Mouse (Mus musculus): Measurements from ENCODE around the gene Jph4. TPM values are rescaled to one million over a fixed set of nuclear protein-coding genes. Genes with fewer than 3 reads are reported as not detected.

Gene Jph4
- polyA plus RNA-seq, 1 experiment from 2014 or later: 2.7 TPM

GRCm38 (mm10) chr14:55061845-55062244 is 54.9 kb downstream of the Jph4 start:
- H3K9me3 ChIP-seq: no peaks in the 10 kb centered on the region
- H3K9ac ChIP-seq: no peak overlapping the region
- no peak overlapping the region for H3K27ac ChIP-seq
- no peak overlapping the region for H3K4me2 ChIP-seq
- H3K36me3 ChIP-seq: peaks cover 26% of the 10 kb centered on the region
- H3K27me3 ChIP-seq: no peaks in the 10 kb centered on the region; the same call in 1 of the 2 replicates
- no peak overlapping the region for H3K4me3 ChIP-seq
- 38% methylated on average over 7 of the region's 7 CpGs for WGBS
- H3K4me1 ChIP-seq: peaks cover 32% of the 10 kb centered on the region
- ATAC-seq (ENCODE audit: insufficient number of reproducible peaks, insufficient read depth, low FRiP score, low TSS enrichment, low read depth): no peak

- WGBS: 52% methylated on average over 5 of the region's 5 CpGs
- H3K4me2 ChIP-seq: no peak overlapping the region
- peak overlapping the region; percentile 51 for H3K27ac ChIP-seq
- H3K36me3 ChIP-seq: peaks cover 8% of the 10 kb centered on the region
- no peak overlapping the region for H3K4me3 ChIP-seq
- no peak for ATAC-seq (ENCODE audit: insufficient number of reproducible peaks, insufficient read depth, low FRiP score, low TSS enrichment, low read depth)
- no peaks in the 10 kb centered on the region; the same call in 1 of the 2 replicates for H3K27me3 ChIP-seq
- peaks cover 32% of the 10 kb centered on the region for H3K4me1 ChIP-seq
- no peaks in the 10 kb centered on the region for H3K9me3 ChIP-seq
- no peak overlapping the region for H3K9ac ChIP-seq
These were observed 56.8 kb downstream of the Jph4 start for GRCm38 (mm10) chr14:55059931-55060330.

DNA sequence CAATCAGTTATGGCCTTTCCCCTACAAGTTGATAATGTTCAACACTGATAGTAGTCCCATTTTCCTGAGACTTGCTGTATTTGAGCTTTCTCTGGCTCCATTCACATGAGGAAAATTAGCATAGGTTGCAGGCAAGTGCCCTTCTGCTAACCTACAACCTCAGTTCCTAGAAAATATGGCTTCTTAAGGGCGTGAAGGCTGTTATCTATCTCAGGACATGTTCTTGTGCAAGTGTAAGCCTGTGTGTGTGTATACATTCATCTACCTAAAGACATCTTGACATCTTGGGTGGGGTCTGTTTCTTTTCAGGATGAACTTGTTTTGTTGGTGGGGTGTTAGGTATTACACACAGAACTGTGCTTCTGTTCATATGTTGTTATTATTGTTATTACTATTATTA is 57.7 kb downstream of the Jph4 start:
- no peak for ATAC-seq (ENCODE audit: insufficient number of reproducible peaks, insufficient read depth, low FRiP score, low TSS enrichment, low read depth)
- 82% methylated on average over 1 of the region's 1 CpGs for WGBS
- Histone ChIP-seq H3K27me3 (no peaks in the 10 kb centered on the region; the same call in 1 of the 2 replicates), H3K36me3 (no peaks in the 10 kb centered on the region; the same call in none of the 2 replicates), H3K27ac (no peak overlapping the region), H3K9ac (no peak overlapping the region), H3K4me1 (peaks cover 33% of the 10 kb centered on the region), H3K9me3 (no peaks in the 10 kb centered on the region), H3K4me2 (no peak overlapping the region), H3K4me3 (no peak overlapping the region)

Other genes with a start within 250 kb of the Jph4 start
- gene Homez, start 246.0 kb downstream of the Jph4 start, polyA plus RNA-seq (2015; fragmentation: Nextera tagmentation; extraction: Ambion mirVana): 9.4 and 12.3 TPM in 2 replicates
- gene Ppp1r3e, start 239.4 kb downstream of the Jph4 start, polyA plus RNA-seq (2015; fragmentation: Nextera tagmentation; extraction: Ambion mirVana): 0.92 and 1.1 TPM in 2 replicates
- gene Bcl2l2, start 233.6 kb downstream of the Jph4 start, polyA plus RNA-seq (2015; fragmentation: Nextera tagmentation; extraction: Ambion mirVana): 3.8 and 4.6 TPM in 2 replicates
- gene Gm20521, start 233.5 kb downstream of the Jph4 start, polyA plus RNA-seq (2015; fragmentation: Nextera tagmentation; extraction: Ambion mirVana): 0.23 and 0.79 TPM in 2 replicates
- gene Pabpn1, start 224.4 kb downstream of the Jph4 start, polyA plus RNA-seq (2015; fragmentation: Nextera tagmentation; extraction: Ambion mirVana): 140 and 163 TPM in 2 replicates
- 74.3 and 84.7 TPM in 2 replicates for gene Slc22a17, start 203.8 kb downstream of the Jph4 start, polyA plus RNA-seq (2015; fragmentation: Nextera tagmentation; extraction: Ambion mirVana)
- gene Efs, start 190.8 kb downstream of the Jph4 start, polyA plus RNA-seq (2015; fragmentation: Nextera tagmentation; extraction: Ambion mirVana): 50.3 and 50.9 TPM in 2 replicates
- 0.25 TPM in 1 of 2 replicates, not detected in the other for gene Il25, start 184.2 kb downstream of the Jph4 start, polyA plus RNA-seq (2015; fragmentation: Nextera tagmentation; extraction: Ambion mirVana)
- gene Cmtm5, start 180.7 kb downstream of the Jph4 start, polyA plus RNA-seq (2015; fragmentation: Nextera tagmentation; extraction: Ambion mirVana): 8.3 and 14.1 TPM in 2 replicates
- gene Myh6, start 150.0 kb downstream of the Jph4 start, polyA plus RNA-seq (2015; fragmentation: Nextera tagmentation; extraction: Ambion mirVana): 0.74 and 4.9 TPM in 2 replicates
- gene Gm17428, start 140.0 kb downstream of the Jph4 start, polyA plus RNA-seq (2015; fragmentation: Nextera tagmentation; extraction: Ambion mirVana): not detected in 2 replicates
- 3.3 and 10.8 TPM in 2 replicates for gene Myh7, start 122.3 kb downstream of the Jph4 start, polyA plus RNA-seq (2015; fragmentation: Nextera tagmentation; extraction: Ambion mirVana)
- gene Ngdn, start 101.5 kb downstream of the Jph4 start, polyA plus RNA-seq (2015; fragmentation: Nextera tagmentation; extraction: Ambion mirVana): 82.4 and 84.5 TPM in 2 replicates
- 5.5 and 5.8 TPM in 2 replicates for gene Zfhx2, start 24.6 kb downstream of the Jph4 start, polyA plus RNA-seq (2015; fragmentation: Nextera tagmentation; extraction: Ambion mirVana)
- gene Thtpa, start 22.2 kb downstream of the Jph4 start, polyA plus RNA-seq (2015; fragmentation: Nextera tagmentation; extraction: Ambion mirVana): 21.9 and 23.9 TPM in 2 replicates
- 21.0 and 23.4 TPM in 2 replicates for gene Ap1g2, start 10.3 kb downstream of the Jph4 start, polyA plus RNA-seq (2015; fragmentation: Nextera tagmentation; extraction: Ambion mirVana)
- gene Dhrs2, start 105.1 kb upstream of the Jph4 start, polyA plus RNA-seq (2015; fragmentation: Nextera tagmentation; extraction: Ambion mirVana): 0.54 and 0.73 TPM in 2 replicates

Data from embryonic facial prominence, embryonic 13.5 days (tissue).